Mouse (Mus musculus): ENCODE results near the gene Olfr116.

Olfr116 gene

DNA sequence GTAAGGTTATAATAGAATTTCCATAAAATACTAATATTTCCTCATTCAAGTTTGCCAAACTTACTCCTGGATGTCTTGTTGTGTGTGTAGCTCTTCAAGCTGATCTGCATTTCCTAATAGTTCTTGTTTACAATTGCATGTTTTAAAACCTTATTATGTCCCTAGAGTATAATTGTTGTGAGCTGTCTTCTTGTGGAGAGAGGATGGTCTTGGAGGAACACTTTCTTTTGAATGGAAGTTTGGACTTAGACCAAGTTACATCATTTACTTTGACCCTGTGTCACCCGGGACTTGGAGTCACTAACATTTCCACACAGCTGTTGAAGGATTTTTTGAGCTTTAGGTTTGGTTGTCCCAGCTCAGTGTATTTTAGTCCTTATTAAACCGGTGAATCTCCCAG, at the start of gene Olfr116, which contains the start of gene Olfr115:
Olfr116 (minus strand) TSS at position 191 of the 400 bp plus-strand sequence.
Olfr115 (minus strand) TSS at position 101 of the 400 bp plus-strand sequence.
- no peak for DNase-seq

DNA sequence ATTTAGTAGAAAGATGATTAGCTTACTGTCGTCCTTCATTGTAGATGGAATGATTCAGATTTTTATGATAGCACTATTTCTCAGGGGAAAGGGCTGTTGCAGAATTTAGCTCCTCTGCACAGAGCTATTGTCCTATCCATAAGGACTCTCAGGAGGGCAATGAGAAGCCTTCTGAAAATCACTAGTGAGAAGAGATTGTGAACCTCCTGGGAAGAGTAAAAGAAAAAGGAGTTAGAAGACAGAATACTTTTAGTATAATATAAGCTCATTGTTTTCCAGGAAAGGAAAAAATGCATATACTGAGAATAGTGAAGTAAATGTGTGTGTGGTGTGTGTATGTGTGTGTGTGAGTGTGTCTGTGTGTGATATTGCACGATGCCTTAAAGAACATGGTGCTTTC, 39.7 kb upstream of the Olfr116 start, which contains the start of gene Olfr118:
Olfr118 (plus strand) TSS at position 301 of the 400 bp plus-strand sequence.
- DNase-seq = no peak

DNA sequence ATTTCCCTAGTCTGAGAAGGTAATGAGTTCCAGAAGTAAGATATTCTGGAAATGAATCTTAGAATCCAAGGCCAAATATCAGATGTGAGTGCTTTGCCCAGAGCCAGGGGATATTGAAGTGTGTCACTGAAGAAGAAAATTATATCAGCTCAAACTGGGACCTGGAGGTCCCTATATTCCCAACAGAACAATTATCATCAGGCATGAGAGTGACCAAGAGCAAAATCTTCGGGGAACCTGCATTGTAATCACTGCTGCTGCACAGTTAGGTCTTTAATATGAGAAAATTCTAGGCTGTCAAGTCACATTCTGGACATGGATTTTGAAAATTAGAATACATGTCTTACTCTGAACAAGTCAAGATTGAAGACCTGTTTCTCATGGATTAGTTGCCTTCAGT, 36.7 kb upstream of the Olfr116 start, which contains the start of gene Olfr117:
Olfr117 (minus strand) TSS at position 101 of the 400 bp plus-strand sequence.
- no peak for DNase-seq

DNA sequence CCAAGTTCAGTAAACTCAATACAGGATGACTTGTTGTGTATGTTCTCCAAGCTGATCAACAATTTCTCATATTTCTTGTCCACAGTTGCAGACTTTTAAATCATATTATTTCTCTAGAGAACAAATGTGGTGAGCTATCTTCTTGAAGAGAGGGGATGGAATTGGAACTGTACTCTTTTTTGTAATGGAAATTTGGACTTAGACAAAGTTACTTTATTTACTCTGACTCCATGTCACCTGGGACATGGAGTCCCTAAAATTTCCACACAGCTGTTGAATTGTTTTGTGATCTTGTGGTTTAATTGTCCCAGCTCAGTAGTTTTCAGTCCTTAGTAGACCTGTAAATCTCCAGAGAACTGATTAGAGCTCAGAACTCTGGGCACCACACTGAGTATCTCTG, 34.4 kb downstream of the Olfr116 start, which contains the start of gene Olfr114:
Olfr114 (minus strand) TSS at position 101 of the 400 bp plus-strand sequence.
- no peak for DNase-seq

DNA sequence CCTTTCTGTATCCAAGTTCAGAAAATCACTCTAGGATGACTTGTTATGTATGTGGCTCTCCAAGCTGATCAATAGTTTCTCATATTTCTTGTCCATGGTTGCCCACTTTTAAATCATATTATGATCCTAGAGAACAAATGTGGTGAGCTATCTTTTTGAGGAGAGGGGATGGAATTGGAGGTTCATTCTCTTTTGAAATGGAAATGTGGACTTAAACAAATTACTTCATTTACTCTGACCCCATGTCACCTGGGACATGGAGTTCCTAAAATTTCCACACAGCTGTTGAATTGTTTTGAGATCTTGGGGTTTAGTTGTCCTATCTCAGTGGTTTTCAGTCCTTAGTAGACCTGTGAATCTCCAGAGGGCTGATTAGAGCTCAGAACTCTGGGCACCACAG, 49.4 kb downstream of the Olfr116 start, which contains the start of gene Olfr113:
Olfr113 (minus strand) TSS at position 101 of the 400 bp plus-strand sequence.
- no peak for DNase-seq

Measured in kidney, adult 8-10 months (tissue).